Mouse (Mus musculus) MEL (cell line): ENCODE measurements around the gene Itpr3. TPM values are rescaled to one million over a fixed set of nuclear protein-coding genes. Genes with fewer than 3 reads are reported as not detected.
A peak's percentile ranks its signal among the peaks of the same experiment; 100 is the strongest.

Source experiments
- DNase-seq: peaks from one replicate; pipeline ENCODE4 v3.0.0; 2011; ENCODE audit warnings: low read depth, low spot score
- H3K27ac ChIP-seq: 2 replicates; pipeline ENCODE4 v1.5.1; 2012; ENCODE audit warnings: low read depth, mild to moderate bottlenecking, control low read depth, low read length, moderate library complexity; ENCODE audit not compliant: control insufficient read depth
- H3K27me3 ChIP-seq, 2 experiments: fragments of 150-350 bp in 1 of 2; sonication (generic) in 1 of 2; 2 replicates each; pipeline ENCODE4 v1.6.1; 2012; ENCODE audit warnings: low read length in 2 of 2, mild to moderate bottlenecking in 2 of 2, improper control_type of control experiment in 1 of 2, moderate library complexity in 1 of 2; ENCODE audit not compliant: insufficient read depth in 2 of 2, control insufficient read depth in 1 of 2
- H3K36me3 ChIP-seq, 2 experiments: 2 replicates each; pipeline ENCODE4 v1.6.1; 2012 to 2014; ENCODE audit warnings: low read length in 2 of 2, improper control_type of control experiment in 1 of 2, inconsistent platforms in 1 of 2, mild to moderate bottlenecking in 1 of 2; ENCODE audit not compliant: insufficient read depth in 2 of 2, control insufficient read depth in 1 of 2
- H3K4me1 ChIP-seq, 2 experiments: fragments of 150-350 bp in 1 of 2; sonication (generic) in 1 of 2; 2 replicates each; pipeline ENCODE4 v1.6.1; 2012; ENCODE audit warnings: low read length in 2 of 2, improper control_type of control experiment in 1 of 2, mild to moderate bottlenecking in 1 of 2; ENCODE audit not compliant: insufficient read depth in 2 of 2, control insufficient read depth in 1 of 2
- H3K4me3 ChIP-seq, 2 experiments: fragments of 150-350 bp in 1 of 2; sonication (generic) in 1 of 2; 2 replicates each; pipeline ENCODE4 v1.5.1; 2012; ENCODE audit warnings: low read depth in 2 of 2, low read length in 2 of 2, mild to moderate bottlenecking in 2 of 2, moderate library complexity in 2 of 2, control low read depth in 1 of 2, improper control_type of control experiment in 1 of 2; ENCODE audit not compliant: control insufficient read depth in 1 of 2, insufficient read depth in 1 of 2
- H3K79me2 ChIP-seq: 2 replicates; pipeline ENCODE4 v1.6.1; 2012; ENCODE audit warnings: mild to moderate bottlenecking, low read length, moderate library complexity; ENCODE audit not compliant: control insufficient read depth, poor library complexity, insufficient read depth
- H3K9ac ChIP-seq: 2 replicates; pipeline ENCODE4 v1.6.1; 2012; ENCODE audit warnings: low read depth, mild to moderate bottlenecking, control low read depth, low read length, moderate library complexity; ENCODE audit not compliant: control insufficient read depth, poor library complexity, severe bottlenecking
- H3K9me3 ChIP-seq: fragments of 150-350 bp; sonication (generic); replicated peaks from 2 replicates; pipeline ENCODE4 v1.6.1; 2012; ENCODE audit warnings: mild to moderate bottlenecking, low read length, improper control_type of control experiment, moderate library complexity; ENCODE audit not compliant: insufficient read depth
- BHLHE40 ChIP-seq: IDR thresholded peaks from 2 replicates; pipeline ENCODE4 v1.6.1; 2012; ENCODE audit warnings: low read depth, mild to moderate bottlenecking, inconsistent platforms, low read length, improper control_type of control experiment, borderline replicate concordance
- CTCF ChIP-seq, 3 experiments: IDR thresholded peaks in 2 of 3; conservative IDR thresholded peaks in 1 of 3; 2 replicates each; pipeline ENCODE4 v1.5.1; 2011 to 2012; ENCODE audit warnings: low read length in 3 of 3, low read depth in 2 of 3, mild to moderate bottlenecking in 2 of 3, improper control_type of control experiment in 1 of 3, inconsistent platforms in 1 of 3, mixed read lengths in 1 of 3, moderate library complexity in 1 of 3; ENCODE audit not compliant: control insufficient read depth in 1 of 3, insufficient read depth in 1 of 3, poor library complexity in 1 of 3, severe bottlenecking in 1 of 3
- GABPA ChIP-seq: IDR thresholded peaks from 2 replicates; pipeline ENCODE4 v1.6.1; 2012; ENCODE audit warnings: low read depth, mild to moderate bottlenecking, inconsistent platforms, low read length, improper control_type of control experiment, moderate library complexity
- HCFC1 ChIP-seq: IDR thresholded peaks from 2 replicates; pipeline ENCODE4 v1.6.1; 2012; ENCODE audit warnings: low read depth, mild to moderate bottlenecking, inconsistent platforms, low read length, improper control_type of control experiment, moderate library complexity
- KAT2A ChIP-seq: conservative IDR thresholded peaks from 2 replicates; pipeline ENCODE4 v1.6.1; 2012; ENCODE audit warnings: low read depth, low read length, improper control_type of control experiment, inconsistent platforms
- MAZ ChIP-seq: IDR thresholded peaks from 2 replicates; pipeline ENCODE4 v1.6.1; 2012; ENCODE audit warnings: low read depth, mild to moderate bottlenecking, inconsistent platforms, low read length, improper control_type of control experiment
- MEF2A ChIP-seq: IDR thresholded peaks from 2 replicates; pipeline ENCODE4 v1.6.1; 2014; ENCODE audit warnings: low read depth, mild to moderate bottlenecking, inconsistent platforms, low read length, improper control_type of control experiment; ENCODE audit not compliant: poor library complexity, insufficient replicate concordance, severe bottlenecking; ENCODE audit errors: extremely low read depth
- MXI1 ChIP-seq: IDR thresholded peaks from 2 replicates; pipeline ENCODE4 v1.6.1; 2011; ENCODE audit warnings: mild to moderate bottlenecking, low read depth, low read length, improper control_type of control experiment
- MYC ChIP-seq: IDR thresholded peaks from 2 replicates; pipeline ENCODE4 v1.6.1; 2011; ENCODE audit warnings: low read depth, mild to moderate bottlenecking, low read length, improper control_type of control experiment, moderate library complexity
- NELFE ChIP-seq: IDR thresholded peaks from 2 replicates; pipeline ENCODE4 v1.6.1; 2011; ENCODE audit warnings: low read depth, low read length, improper control_type of control experiment
- NRF1 ChIP-seq: IDR thresholded peaks from 2 replicates; pipeline ENCODE4 v1.6.1; 2014; ENCODE audit warnings: low read depth, mild to moderate bottlenecking, inconsistent platforms, low read length, improper control_type of control experiment, moderate library complexity; ENCODE audit not compliant: poor library complexity, insufficient read depth, severe bottlenecking
- POLR2AphosphoS2 ChIP-seq: IDR thresholded peaks from 2 replicates; pipeline ENCODE4 v1.6.1; 2011; ENCODE audit warnings: low read length, improper control_type of control experiment
- POLR2AphosphoS5 ChIP-seq: IDR thresholded peaks from 2 replicates; pipeline ENCODE4 v1.6.1; 2012; ENCODE audit warnings: low read depth, borderline replicate concordance, mild to moderate bottlenecking, inconsistent platforms, low read length, moderate library complexity, mixed read lengths
- RAD21 ChIP-seq: IDR thresholded peaks from 2 replicates; pipeline ENCODE4 v1.6.1; 2011; ENCODE audit warnings: mild to moderate bottlenecking, low read depth, low read length, improper control_type of control experiment
- RCOR1 ChIP-seq: IDR thresholded peaks from 2 replicates; pipeline ENCODE4 v1.6.1; 2012; ENCODE audit warnings: low read depth, mild to moderate bottlenecking, inconsistent platforms, low read length, improper control_type of control experiment
- SMC3 ChIP-seq: IDR thresholded peaks from 2 replicates; pipeline ENCODE4 v1.6.1; 2011; ENCODE audit warnings: low read depth, low read length, improper control_type of control experiment
- UBTF ChIP-seq: IDR thresholded peaks from 2 replicates; pipeline ENCODE4 v1.6.1; 2012; ENCODE audit warnings: low read depth, mild to moderate bottlenecking, inconsistent platforms, low read length, improper control_type of control experiment, moderate library complexity, borderline replicate concordance; ENCODE audit not compliant: insufficient read depth
- ZC3H11A ChIP-seq: IDR thresholded peaks from 2 replicates; pipeline ENCODE4 v1.6.1; 2012; ENCODE audit warnings: low read depth, mild to moderate bottlenecking, inconsistent platforms, low read length, improper control_type of control experiment
- ZKSCAN1 ChIP-seq: IDR thresholded peaks from 2 replicates; pipeline ENCODE4 v1.6.1; 2012; ENCODE audit warnings: low read depth, mild to moderate bottlenecking, inconsistent platforms, low read length, improper control_type of control experiment, moderate library complexity
- ZMIZ1 ChIP-seq: IDR thresholded peaks from 2 replicates; pipeline ENCODE4 v1.6.1; 2012; ENCODE audit warnings: low read depth, mild to moderate bottlenecking, inconsistent platforms, low read length, improper control_type of control experiment, moderate library complexity
- polyA plus RNA-seq, 2 experiments: library from polyadenylated mRNA; stranded (reverse) in 1 of 2; unstranded in 1 of 2; fragments of >175 nt in 1 of 2; fragments of >200 nt in 1 of 2; gene quantifications; 2 replicates each; pipeline versions ENCODE4 v1.2.1 to v1.2.4; 2012; ENCODE audit warnings: low replicate concordance in 2 of 2, low read depth in 1 of 2; ENCODE audit not compliant: insufficient read length in 2 of 2, insufficient read depth in 1 of 2, missing spikeins in 1 of 2
- total RNA-seq: library from RNA; depleted of rRNA; stranded (reverse); fragments of 300-350 nt; gene quantifications from 2 replicates; pipeline ENCODE4 v1.2.3, GENCODE M21; 2012

Gene Itpr3
- total and polyA plus RNA-seq, 3 experiments = 7.3 to 11.4 TPM; not detected in 1

DNA sequence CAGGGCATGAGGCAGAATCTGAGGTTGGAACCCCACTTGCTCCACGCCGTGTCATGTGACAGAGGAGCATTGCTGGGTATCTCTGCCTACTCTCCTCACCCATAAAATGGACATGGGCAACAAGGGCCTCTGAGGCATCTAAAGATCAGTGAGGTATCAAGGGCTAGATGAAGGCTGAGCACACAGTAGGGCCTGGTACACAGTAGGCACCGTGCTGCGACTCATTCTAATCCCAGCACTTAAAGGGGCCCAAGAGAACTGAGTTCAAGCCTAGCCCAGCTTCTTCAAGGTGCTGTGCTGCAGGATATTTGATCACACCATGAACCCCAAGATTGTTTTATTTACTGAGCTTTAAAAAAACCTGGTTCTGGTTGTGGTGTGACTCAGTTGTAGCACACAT is 26.2 kb upstream of the Itpr3 start:
- no peak overlapping the region for H3K4me3 ChIP-seq
- no peak overlapping the region for H3K27ac ChIP-seq
- H3K27me3 ChIP-seq = no peaks in the 10 kb centered on the region
- peaks cover 4 to 11% of the 10 kb centered on the region in 2 experiments for H3K4me1 ChIP-seq
- DNase-seq = no peak
- H3K79me2 ChIP-seq = peaks cover 20% of the 10 kb centered on the region
- no peak for TF ChIP-seq SMC3
- TF ChIP-seq CTCF (IDR thresholded peaks at IDR 0.05 in 2 of 3, conservative IDR thresholded peaks at IDR 0.05 in 1 of 3; ENCODE audit: control insufficient read depth in 1 of 3, insufficient read depth in 1 of 3, low read depth in 2 of 3, low read length in 3 of 3, poor library complexity in 1 of 3, severe bottlenecking in 1 of 3) = no peak
- peak; percentile 84 for TF ChIP-seq ZKSCAN1
- TF ChIP-seq ZC3H11A = no peak
- no peak for TF ChIP-seq MAZ
- no peak for TF ChIP-seq MXI1
- no peak for TF ChIP-seq MYC
- no peak for TF ChIP-seq NELFE
- H3K9me3 ChIP-seq = no peaks in the 10 kb centered on the region
- H3K36me3 ChIP-seq = peaks cover 0 to 10% of the 10 kb centered on the region in 2 experiments; a peak in 2 of 4 replicates
- no peak overlapping the region for H3K9ac ChIP-seq

DNA sequence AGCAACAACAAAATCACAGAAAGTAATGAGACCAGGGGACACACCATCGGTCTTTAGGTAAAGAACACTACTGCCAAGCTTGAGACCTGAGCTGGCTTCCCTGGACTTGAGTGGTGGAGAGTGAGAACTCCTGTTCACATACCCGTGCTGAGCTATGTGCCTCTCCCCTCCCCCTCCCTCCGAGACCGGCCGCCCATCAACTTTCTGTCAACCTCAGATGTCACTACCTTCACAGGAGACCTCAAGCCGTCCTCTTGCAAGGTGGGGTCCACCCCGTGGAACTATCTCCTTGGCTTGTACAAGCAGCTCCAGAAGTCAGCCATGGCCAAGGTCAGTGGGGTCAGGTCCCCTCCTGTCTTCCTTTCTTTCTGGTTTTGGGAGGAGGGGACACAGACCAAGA is 24.8 kb upstream of the Itpr3 start:
- no peaks in the 10 kb centered on the region for H3K9me3 ChIP-seq
- DNase-seq = no peak
- no peak overlapping the region for H3K27ac ChIP-seq
- TF ChIP-seq POLR2AphosphoS2 (no peak), MEF2A (no peak), POLR2AphosphoS5 (no peak), RAD21 (no peak), RCOR1 (no peak), UBTF (no peak), KAT2A (no peak), NELFE (no peak), ZC3H11A (no peak), GABPA (no peak), MXI1 (no peak), ZMIZ1 (no peak), MAZ (no peak), CTCF (IDR thresholded peaks at IDR 0.05 in 2 of 3, conservative IDR thresholded peaks at IDR 0.05 in 1 of 3; ENCODE audit: control insufficient read depth in 1 of 3, insufficient read depth in 1 of 3, low read depth in 2 of 3, low read length in 3 of 3, poor library complexity in 1 of 3, severe bottlenecking in 1 of 3) (no peak), BHLHE40 (no peak), NRF1 (no peak), HCFC1 (no peak)
- TF ChIP-seq, all 39 proteins: peak for 0
- Histone ChIP-seq H3K79me2 (peaks cover 10% of the 10 kb centered on the region), H3K27me3 (no peaks in the 10 kb centered on the region), H3K36me3 (no peaks in the 10 kb centered on the region; a peak in 2 of 4 replicates), H3K9ac (peak overlapping the region; percentile 13), H3K4me1 (0 out of 4 replicates have a peak, but pooled peaks cover 0 to 2% of the 10 kb centered on the region in 2 experiments), H3K4me3 (no peak overlapping the region; a peak in 1 of 4 replicates)
